Mouse (Mus musculus): ENCODE measurements at regions not wholly inside any gene's neighbourhood (a gene's known extent, or its start where the extent isn't known, plus 50 kb on each side); places are given as distances from the start of the nearest gene placed in this dataset.

DNA sequence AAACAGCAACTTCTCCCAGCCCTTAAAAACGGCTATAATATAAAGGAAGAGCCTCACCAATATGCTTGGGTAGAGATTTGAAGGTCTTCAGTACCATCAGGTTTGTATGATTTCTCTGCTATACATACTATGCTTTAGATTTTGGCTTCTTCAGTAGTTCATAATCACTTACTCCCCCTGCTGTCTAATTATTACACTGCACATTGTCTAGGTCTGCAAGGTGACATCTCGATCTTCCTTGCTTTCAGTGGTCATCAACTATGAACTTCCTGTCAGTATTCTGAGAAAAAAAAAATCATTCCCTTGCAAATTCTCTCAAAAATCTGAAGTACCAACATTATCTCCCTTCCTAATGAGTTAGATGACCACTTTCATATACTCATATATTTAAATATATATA is 225.4 kb upstream of the Galnt5 start:
- DNase-seq (ENCODE audit: extremely low spot score), result no peak

DNA sequence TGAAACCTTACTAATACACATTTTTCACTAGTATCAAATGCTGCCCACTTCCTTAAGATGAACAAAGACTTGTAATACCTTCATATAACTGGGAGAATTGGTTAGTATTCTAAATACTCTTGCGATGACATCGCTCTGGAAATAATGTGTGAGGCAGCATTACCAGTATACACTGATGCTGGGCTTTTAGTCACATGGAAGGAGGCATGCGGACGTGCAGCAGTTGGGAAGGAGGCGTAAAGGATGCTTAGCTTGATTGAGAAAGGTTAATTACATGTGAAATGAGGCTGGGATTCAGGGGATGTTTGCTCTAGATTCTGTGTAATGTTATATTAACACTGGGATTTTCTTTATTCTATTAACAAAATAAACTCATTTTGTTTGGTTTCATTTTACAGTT is 221.5 kb upstream of the Galnt5 start:
- no peak for DNase-seq (ENCODE audit: extremely low spot score)

DNA sequence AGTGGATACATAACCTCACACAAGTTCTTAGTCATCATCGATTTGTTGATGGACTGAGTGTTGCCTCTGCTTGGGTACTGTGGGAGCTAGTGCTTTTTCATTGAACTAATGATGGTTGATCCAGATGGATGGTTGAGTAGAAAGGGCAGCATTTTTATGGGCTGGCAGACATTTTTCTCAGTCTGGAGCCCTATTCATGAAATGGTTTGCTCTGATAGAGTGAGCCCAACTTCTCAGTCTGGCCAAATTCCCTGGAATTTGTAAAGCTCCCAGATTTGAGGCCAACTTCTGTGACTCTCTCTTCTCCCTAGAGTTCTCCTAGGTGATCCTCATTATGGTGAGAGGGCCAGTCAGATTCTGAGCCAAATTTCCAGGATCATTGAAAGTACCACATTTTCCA is 216.8 kb upstream of the Galnt5 start:
- DNase-seq (ENCODE audit: extremely low spot score), result no peak

DNA sequence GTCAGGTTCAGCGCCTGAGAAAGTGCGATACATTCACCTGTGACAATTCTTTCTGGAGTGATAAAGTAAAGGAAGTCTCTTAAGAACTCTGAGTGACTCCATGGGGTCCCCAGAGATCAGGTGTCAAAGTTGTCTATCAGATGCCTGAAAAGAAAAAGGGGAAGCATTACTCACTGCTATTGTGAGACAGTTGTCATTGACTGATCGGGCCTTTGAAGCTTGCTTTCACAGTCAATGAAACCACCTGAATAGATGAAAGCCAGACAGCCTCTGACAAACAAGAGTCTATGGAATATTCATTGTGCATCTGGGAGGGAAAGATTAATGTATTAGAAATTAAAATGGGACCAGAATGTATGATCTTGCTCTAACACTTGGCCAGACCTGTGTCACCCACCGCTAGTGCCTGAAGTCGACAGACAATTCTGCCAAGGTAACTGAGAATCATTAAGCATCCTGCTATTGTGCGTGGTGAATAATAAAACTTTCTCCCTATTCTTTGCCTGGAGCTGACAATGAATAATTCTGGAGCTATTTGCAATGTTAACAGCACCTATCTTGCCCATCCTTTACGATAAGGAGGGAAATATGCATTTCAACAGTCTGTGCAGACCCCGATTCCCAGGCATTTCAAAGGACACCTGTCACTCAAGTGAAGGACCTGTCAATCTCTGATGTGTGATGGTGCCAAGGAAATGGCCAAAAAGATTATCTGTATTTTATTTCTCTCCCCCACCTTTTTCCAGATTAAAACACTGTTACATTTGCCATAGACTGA is 204.0 kb upstream of the Galnt5 start:
- DNase-seq (ENCODE audit: extremely low spot score), result no peak

DNA sequence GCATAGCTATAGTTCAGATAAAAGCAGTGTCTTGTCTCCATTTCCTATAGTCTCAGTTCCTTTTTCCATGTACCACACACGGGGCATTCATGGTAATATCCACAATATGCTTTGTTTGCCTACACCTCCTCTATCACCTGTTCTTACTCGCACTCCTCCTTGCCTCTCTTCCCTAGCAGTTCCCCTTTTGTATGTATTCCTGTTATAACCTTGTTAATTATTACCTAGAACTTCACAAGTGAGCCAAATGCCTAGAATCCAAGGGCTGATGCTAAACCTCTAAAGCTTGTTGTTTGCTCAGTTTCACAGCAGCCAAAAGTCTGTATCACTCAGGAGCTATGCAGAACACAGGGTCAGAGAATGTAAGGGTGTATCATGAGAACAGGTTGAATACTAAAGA is 198.4 kb upstream of the Galnt5 start:
- DNase-seq (ENCODE audit: extremely low spot score), result no peak

DNA sequence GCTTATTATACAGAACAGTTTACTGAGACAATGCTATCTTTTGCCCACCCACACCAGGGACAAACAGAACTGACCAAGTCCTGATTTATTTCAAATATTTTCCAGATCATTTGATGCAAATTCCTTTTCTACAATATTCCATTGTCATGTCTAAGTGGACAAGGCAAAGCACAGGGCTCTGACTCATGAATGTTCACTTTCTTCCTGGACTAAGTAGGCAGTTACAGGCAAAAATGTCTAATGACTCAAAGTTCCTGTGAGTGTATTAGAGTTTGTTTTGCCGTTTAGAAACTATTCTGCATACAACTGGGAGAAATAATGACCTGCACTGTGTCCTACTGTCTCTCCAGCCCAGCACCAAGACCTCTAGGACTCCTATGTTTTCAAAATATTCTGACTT is 189.8 kb upstream of the Galnt5 start:
- DNase-seq (ENCODE audit: extremely low spot score), result no peak

DNA sequence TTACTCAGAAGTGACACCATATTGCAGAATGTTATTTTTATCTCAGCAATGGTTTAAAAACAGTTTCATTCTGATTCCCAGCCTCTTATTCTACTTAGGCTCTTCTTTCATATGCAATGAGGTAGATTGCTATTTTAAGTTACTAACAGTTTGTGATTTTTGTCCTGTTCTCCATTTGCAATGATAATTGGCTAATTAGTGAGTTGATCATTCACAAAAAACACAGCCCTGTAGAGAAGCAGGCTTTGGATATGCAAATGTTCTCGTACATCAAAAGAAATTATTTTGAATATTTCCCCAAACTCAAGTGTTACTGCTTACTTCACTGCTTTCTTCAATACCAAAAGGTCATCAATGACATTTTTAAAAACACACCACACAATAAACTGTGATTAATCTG is 184.7 kb upstream of the Galnt5 start:
- no peak for DNase-seq (ENCODE audit: extremely low spot score)

DNA sequence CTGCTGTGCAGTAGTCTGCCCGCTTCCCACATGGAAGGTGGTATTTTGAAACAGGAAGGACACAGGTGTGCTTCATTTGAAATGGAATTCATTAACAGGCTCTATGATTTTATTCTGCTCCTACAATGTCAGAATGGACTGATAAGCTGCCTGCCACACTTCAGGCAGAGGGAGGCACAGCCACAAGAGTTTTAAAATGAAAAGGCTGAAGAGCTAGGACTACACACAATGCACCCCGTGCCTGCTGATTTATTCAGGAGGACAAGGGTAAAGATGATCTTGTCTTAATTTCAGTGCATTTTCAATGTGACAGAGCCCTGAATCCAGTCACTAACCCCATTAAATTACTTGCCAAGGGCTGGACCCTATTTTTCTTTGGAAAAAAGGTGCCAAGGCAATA is 177.3 kb upstream of the Galnt5 start:
- no peak for DNase-seq (ENCODE audit: extremely low spot score)

DNA sequence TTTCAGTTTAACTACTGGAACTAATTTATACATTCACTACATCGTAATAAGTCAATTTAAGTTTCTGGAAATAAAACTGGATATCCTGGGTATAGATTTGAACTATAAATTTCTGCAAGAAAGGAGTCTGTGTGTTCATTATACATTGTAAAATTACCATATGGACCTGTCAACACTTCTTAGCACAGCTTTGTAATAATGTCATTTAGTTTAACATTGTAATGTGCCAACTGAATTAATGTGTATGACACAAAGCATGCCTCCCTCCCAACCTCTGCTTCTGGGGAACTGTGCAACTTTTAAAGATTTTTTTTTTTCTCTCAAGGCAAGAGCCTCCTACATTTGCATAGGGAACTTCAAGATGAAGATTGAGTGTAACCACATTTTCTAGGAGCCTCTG is 176.8 kb upstream of the Galnt5 start:
- no peak for DNase-seq (ENCODE audit: extremely low spot score)

DNA sequence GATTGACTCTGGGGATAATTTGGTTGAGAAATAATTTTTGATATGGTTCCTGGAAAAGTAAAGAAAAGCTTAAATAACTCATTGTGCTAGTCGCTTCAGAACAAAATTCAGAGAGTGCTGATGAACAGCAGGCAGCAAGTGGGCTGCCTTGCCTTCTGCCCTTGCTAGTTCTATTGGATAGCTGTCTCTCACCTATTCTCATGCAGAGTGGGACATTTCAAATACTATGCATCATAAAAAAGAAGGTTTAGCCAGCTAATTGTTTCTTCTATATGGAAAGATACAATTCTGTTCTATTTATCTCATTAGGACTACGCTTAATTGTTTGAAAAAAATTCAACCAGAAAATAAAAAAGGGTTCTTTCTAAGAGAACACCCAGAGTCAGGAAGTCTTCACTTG is 169.4 kb upstream of the Galnt5 start:
- DNase-seq (ENCODE audit: extremely low spot score), result no peak

DNA sequence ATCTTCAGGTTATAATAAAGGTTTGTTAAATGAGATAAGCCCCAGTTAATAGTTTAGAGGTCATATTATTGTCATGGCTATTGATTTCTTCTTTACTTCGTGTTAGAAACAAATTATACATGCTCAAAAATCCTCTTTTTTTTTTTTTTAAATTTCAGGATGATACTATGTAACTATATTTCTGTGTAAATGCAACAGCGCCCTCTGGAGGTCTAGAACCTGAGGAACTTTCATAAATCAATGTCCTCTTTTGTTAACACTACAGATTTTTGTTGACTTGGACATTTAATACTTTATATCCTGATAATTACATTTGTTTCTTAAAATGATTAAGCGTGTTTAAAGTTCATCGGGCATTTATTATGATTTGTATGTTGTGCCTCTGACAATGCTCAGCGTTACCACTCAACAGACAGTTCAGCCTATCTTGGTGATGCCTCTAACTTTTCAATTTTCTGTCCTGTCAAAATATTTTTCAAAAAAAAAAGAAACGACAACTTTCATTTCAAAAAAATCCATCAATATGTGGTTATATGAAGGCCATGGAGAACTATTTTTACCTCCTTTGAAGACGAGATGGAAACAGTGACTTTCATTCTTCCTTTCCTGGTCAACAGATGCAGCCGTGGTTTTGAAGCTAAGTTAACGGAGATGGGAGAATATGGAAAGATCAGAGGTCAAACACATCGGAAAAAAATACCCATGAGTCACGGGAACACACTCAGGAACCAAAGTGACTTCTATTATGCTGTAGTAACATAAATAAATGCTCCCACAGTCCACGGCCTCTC is 164.9 kb upstream of the Galnt5 start:
- no peak for DNase-seq (ENCODE audit: extremely low spot score)

DNA sequence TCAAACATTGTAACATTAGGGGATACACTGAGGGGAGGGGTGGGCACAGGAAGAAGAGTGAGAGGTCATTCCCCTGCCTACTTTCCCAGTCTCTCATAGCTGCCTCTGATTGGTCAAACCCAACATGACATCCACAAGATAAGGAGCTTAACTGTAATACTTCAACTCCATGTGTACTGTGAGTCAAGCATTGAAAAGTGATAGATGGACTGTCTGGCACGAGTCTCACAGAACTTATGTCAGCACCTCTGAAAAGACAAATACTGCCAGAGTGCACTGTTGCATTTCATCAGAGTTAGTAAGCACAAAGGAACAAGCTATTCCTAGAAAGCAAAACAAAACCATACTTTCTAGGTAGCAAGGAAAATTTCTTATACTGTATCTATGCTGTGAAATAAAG is 152.5 kb upstream of the Galnt5 start:
- no peak for DNase-seq (ENCODE audit: extremely low spot score)

DNA sequence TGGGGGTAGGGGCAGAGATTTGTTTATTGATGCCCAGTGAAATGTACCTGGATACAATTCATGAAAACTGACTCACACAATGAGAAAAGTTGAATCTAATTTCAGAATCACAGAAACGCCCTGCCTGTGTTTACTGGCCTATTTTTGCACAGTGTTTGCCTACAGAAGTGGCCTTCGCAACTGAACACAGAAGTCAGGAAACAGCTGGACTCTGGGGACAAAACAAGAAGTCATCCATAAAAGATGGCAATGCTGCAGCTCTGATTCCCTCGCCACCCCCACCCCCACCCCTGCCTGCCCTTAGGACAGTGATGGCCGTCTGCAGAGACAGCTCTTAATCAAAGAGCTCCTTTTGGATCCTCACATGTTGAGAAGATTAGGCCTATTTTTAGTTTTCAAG is 150.0 kb upstream of the Galnt5 start:
- no peak for DNase-seq (ENCODE audit: extremely low spot score)

DNA sequence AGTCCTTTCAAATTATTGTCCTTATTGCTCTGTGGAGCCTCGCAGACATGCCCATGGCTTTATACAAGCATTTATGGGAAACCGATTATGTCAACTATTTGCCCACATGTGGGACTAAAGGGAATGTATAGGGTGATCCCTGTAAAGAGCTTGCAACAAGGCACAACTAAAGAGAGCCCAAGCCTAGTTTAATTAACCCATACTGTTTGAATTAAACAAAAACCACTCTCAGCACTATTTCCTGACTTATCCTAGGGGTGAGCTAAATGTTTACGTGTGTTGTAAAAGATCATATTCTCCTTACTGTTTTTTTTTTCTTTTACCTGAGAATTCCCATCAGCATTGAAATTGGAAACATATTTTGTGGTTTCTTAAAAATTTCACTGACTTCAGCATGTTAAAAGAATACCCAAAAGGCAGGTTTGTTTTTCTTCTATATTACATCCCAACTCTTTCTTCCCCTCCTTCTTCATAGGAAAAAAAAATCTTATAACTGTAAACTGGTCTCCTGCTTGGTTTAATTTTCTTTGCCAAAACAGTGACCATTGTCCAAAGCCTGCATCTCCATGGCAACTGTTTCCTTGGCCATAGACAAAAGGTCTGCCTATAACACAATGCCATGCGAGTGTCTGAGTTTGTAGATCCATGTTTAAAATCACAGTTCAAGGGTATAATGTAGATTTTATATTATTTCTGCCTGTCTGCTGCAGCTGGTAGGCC is 148.2 kb upstream of the Galnt5 start:
- DNase-seq (ENCODE audit: extremely low spot score), result no peak

DNA sequence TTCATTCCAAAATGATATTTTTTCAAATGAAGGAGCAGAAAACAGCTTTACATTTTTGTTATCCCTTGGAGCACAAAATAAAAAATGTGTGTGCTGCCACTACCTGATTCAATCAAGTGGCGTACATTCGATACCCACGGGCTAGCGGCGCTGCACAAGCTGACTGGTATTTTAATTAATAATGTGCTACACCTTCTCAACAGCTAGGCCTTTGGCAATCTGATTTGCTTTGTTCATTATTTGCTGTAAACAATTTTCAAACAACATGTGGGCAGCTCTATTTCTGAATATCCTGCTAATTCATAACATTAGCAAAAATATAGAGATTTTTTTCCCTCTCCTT is 147.7 kb upstream of the Galnt5 start:
- no peak for DNase-seq (ENCODE audit: extremely low spot score)

DNA sequence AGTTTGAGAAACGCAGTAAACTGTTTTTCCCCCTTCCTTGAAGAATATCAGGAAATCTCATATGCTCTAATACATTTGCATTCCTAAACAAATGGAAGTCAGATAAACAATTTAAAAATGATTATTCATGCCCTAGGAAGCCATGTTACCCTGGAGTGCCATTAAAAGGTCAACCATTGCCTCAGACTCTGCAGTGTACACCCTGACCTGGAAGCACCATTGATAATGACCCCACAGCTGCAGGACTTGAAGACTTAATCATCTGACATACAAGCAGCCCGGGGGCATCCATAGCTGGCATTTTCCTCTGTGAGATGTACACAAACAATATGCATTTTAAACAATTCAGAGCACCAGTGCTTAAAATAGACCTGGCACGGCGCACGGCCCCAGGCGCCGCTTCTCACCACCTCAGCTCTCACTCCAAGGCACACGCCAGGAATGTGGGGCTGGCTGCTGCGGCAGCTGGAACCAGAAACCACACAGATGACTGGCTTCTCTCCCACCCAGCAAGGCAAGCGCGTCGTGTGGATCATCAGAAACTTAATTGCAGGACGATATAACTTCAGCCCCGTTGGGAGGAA is 141.1 kb upstream of the Galnt5 start:
- no peak for DNase-seq (ENCODE audit: extremely low spot score)

DNA sequence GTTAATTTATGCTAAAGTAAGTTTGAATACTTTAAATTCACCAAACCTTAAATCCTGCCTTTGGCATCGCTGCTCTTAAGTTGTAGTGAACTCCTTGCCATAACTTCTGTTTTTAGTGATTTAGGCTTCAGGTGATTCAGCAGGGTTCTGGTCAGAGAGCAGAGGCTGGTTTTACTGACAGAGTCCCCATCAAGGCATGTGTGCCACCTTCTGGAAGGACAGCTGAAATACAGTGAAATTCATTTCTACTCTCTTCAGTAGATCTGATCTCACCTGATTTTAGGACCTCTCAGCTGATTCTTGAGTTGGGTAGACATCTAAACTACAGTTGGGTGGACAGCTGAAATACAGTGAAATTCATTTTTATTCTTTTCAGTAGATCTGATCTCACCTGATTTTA is 132.4 kb upstream of the Galnt5 start:
- no peak for DNase-seq (ENCODE audit: extremely low spot score)

DNA sequence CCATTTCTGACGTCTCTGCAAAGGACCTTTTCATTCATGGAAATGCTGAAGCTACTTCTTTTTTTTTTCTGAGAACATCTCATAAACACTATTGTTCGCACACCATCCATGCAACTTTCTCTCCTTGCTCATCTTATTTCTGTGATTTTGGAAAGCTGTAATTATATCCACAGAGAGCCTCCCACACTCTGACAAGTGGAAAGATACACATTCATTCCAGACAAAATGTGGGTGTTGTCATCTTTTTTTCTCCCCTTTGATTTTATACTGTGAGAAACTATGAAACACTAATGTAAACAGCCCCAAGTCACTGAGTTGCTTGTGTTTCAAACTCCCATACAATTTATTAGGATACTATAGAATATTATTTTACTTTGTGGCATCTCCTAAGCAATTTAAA is 129.6 kb upstream of the Galnt5 start:
- DNase-seq (ENCODE audit: extremely low spot score), result no peak

DNA sequence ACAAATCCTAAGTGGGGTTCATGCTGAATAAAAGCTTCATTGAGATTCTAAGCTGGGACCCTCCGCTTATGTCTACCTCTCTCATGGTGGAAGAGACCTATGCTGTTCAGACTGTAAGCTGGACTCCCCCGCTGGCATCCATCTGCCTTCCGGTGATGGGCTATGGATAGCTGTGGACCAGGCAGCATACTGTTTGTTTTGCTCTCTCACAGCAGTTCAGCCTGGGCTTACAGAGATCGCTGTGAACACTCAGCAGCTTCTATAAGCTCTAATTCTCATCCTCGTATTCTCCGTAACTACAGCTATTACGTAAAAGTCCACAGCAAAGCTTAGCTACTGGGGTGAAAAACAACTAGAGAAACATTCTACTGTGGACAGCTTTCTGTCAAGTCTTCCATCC is 97.5 kb upstream of the Galnt5 start:
- DNase-seq (ENCODE audit: extremely low spot score), result no peak

DNA sequence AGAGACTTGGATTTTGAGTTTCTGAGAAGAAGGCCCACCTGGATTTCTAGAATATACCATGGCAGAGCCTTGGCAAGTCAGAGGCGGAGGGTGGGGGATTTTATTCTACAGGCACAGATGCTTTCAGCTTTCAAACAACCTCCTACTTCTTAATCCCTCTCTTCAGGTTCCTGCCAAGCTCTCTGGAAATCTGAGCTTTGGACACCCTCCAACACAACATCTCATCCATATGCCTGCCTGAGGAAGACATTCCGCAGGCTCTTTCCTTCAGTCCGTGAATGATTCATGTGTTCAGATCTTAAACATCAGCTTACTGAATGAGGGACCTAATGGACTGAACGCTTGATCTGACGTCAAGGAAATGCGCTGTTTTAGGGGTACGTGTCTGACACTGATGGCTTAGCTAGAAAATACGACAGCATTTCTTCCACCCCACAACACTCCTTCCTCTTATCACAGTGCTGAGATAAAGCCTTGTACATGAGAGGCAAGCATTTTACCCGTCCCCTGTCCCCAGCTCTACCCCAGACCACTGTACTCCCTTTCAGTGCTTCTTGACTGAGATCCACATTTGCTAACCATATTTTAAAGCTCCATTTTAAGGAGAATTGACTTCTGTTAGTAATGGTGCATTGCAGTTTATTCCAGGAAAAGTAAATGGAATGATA is 97.0 kb upstream of the Galnt5 start:
- DNase-seq (ENCODE audit: extremely low spot score), result no peak

DNA sequence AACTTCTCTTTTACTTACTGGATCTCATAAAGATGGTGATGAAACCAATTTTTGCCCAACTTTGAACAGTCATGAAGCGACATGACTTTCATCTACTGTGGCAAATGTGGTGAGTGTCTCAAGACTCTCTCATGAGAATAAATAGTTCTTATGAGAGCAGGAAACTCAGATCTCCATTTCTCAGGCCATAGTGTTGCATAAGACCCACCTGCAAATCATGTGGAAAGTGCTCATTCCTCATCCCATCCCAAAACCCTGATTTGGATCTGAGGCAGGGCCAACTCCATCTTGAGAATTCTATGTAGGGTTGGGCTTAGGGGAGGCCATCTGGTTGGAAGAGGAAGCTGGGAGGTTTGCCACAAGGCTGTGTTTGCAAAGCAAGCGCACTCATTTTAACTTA is 92.5 kb upstream of the Galnt5 start:
- no peak for DNase-seq (ENCODE audit: extremely low spot score)

DNA sequence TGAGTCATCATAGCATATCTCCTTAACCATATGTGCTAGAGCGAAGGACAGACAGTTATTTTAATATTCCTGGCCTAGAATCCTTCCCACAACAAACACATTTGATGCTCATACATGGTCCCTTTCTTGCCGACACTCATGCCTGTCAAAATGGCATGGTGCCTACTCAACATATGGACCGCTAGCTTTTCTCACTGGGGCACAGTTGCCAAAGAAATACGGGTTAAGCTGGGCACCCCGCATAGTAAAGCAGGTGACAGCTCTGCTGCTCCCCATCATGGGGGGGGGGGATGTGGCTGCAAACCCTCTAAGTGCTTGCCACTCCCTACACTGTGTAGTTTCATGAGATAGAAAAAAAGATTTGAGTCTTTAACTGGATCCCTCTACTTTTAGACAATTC is 90.7 kb upstream of the Galnt5 start:
- no peak for DNase-seq (ENCODE audit: extremely low spot score)

Measured in embryo, embryonic 9.5 days (tissue).